Mouse (Mus musculus) E14TG2a.4 (cell line): ENCODE measurements around the gene Zdhhc22.

Experiments
- CTCF ChIP-seq: conservative IDR thresholded peaks from 2 replicates; pipeline ENCODE4 v1.5.1; 2014; ENCODE audit warnings: low read length
- POU5F1 ChIP-seq: IDR thresholded peaks from 2 replicates; pipeline ENCODE4 v1.6.1; 2014; ENCODE audit warnings: low read length, borderline replicate concordance

DNA sequence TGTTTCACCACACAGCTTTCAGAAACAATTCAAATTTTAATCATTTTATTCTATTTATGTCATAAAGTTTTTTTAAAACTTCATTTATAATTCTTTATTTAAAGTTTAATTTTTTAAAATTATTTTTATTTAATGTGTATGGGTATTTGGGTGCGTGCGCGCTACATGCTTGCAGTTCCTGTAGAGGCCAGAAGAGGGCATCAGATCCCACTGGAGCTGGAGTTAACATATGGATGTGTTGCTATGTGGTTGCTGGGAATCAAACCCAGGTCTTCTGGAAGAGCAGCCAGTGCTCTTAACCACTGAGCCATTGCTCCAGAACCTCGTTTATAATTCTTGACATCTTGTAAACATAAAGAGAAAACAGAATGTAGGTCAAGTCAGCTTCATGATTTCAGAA lies 8.5 kb upstream of the Zdhhc22 start:
- TF ChIP-seq CTCF (peak; percentile 89), POU5F1 (no peak)
